Mouse (Mus musculus) liver, postnatal 0 days (tissue): ENCODE measurements at regions not wholly inside any gene's neighbourhood (a gene's known extent, or its start where the extent isn't known, plus 50 kb on each side); places are given as distances from the start of the nearest gene placed in this dataset.

Experiments used
- CTCF ChIP-seq: sonication (generic); IDR thresholded peaks from 2 replicates; pipeline ENCODE4 v1.5.1; 2016; ENCODE audit warnings: antibody characterized with exemption, low read depth
- EP300 ChIP-seq: IDR thresholded peaks from 2 replicates; pipeline ENCODE4 v1.6.1; 2016; ENCODE audit warnings: antibody characterized with exemption, low read depth, mild to moderate bottlenecking

- TF ChIP-seq EP300 (no peak), CTCF (no peak)
Measured at GRCm38 (mm10) chr4:125177666-125178065, 50.0 kb upstream of the Zc3h12a start.
